Comparison of ENCODE assay signal across 9 mouse cellular contexts in genomic region chr6:117552006-117552667, GRCm38 (mm10).
DNase-seq lines count a peak whose midpoint lies in the region; ATAC-seq and TF ChIP-seq lines count a peak whose summit lies in the region.
"Had no signal": no experiment of that assay in that cellular context is flagged by ENCODE, and none has a peak within 500 bp of the region (broad histone marks: within the 10 kb centered on the region; RNA-seq: fewer than 3 reads in every experiment).

No protein-coding gene starts in this region.

- peak; percentile 89 for ATAC-seq in intestine, embryonic 16.5 days

- H3K9ac ChIP-seq in ES-E14 (ENCODE audit: insufficient read depth, low read depth, low read length, poor library complexity, severe bottlenecking), result no peak overlapping the region
- H3K9ac ChIP-seq in intestine, embryonic 16.5 days (ENCODE audit: low read depth, low read length), result 0 out of 2 replicates have a peak overlapping the region, but pooled peaks have one; percentile 3
- H3K9ac ChIP-seq: limb, embryonic 13.5 days had no signal

- no peaks in the 10 kb centered on the region for H3K36me3 ChIP-seq in ES-E14 (ENCODE audit: control insufficient read depth, insufficient read depth, low read length, poor library complexity, severe bottlenecking)
- H3K36me3 ChIP-seq in intestine, embryonic 16.5 days (ENCODE audit: control insufficient read depth, insufficient read depth, low read length), result no peaks in the 10 kb centered on the region
- H3K36me3 ChIP-seq: limb, embryonic 13.5 days had no signal

- H3K9me3 ChIP-seq in ES-E14 (ENCODE audit: control insufficient read depth, insufficient read depth, low read depth, low read length), result no peaks in the 10 kb centered on the region
- no peaks in the 10 kb centered on the region for H3K9me3 ChIP-seq in intestine, embryonic 16.5 days (ENCODE audit: control insufficient read depth, low read length)
- H3K9me3 ChIP-seq: limb, embryonic 13.5 days had no signal

- 14% methylated on average over 6 of the region's 6 CpGs for WGBS in intestine, embryonic 16.5 days

- H3K4me2 ChIP-seq in intestine, embryonic 16.5 days (ENCODE audit: low read depth, low read length), result no peak overlapping the region
- H3K4me2 ChIP-seq: limb, embryonic 13.5 days had no signal

- H3K4me3 ChIP-seq in ES-E14 (ENCODE audit: insufficient read depth in 1 of 2, low read depth in 1 of 2, low read length in 2 of 2, poor library complexity in 1 of 2, severe bottlenecking in 1 of 2), result no peak overlapping the region
- H3K4me3 ChIP-seq in intestine, embryonic 16.5 days (ENCODE audit: low read length), result no peak overlapping the region
- H3K4me3 ChIP-seq: limb, embryonic 13.5 days had no signal

- in situ Hi-C loops in ES-E14 (cut with MboI; ENCODE audit: low sequenced_read_pairs in 2 of 2, unreplicated experiment in 2 of 2), result no loop called here

- peak; percentile 24 for DNase-seq in ES-E14 (ENCODE audit: low read depth, low spot score)
- peak; percentile 71 for DNase-seq in brain, adult 2 months (ENCODE audit: low read depth, low spot score)
- DNase-seq in heart, adult 11 months, result peak; percentile 99
- peak; percentile 63 for DNase-seq in mesoderm, embryonic 11.5 days (ENCODE audit: low read depth, low spot score)
- no peak for DNase-seq in spleen, adult 18-20 months
- DNase-seq in cerebellum, adult 9-10 months, result no peak
- DNase-seq in testis, postnatal 10 days (ENCODE audit: low spot score), result no peak

- no peaks in the 10 kb centered on the region for H3K27me3 ChIP-seq in intestine, embryonic 16.5 days (replicated peaks; ENCODE audit: control insufficient read depth, insufficient read depth, low read length)
- H3K27me3 ChIP-seq: limb, embryonic 13.5 days had no signal

- H3K4me1 ChIP-seq in ES-E14 (ENCODE audit: control insufficient read depth in 2 of 2, insufficient read depth in 2 of 2, low read length in 2 of 2, poor library complexity in 1 of 2), result no peaks in the 10 kb centered on the region
- peaks cover 8% of the 10 kb centered on the region for H3K4me1 ChIP-seq in intestine, embryonic 16.5 days (ENCODE audit: control insufficient read depth, insufficient read depth, low read length)

- H3K27ac ChIP-seq in ES-E14 (ENCODE audit: insufficient read depth, low read depth, low read length, poor library complexity, severe bottlenecking), result no peak overlapping the region
- peak overlapping the region; percentile 51 for H3K27ac ChIP-seq in intestine, embryonic 16.5 days (ENCODE audit: low read length)
- H3K27ac ChIP-seq: limb, embryonic 13.5 days had no signal

TF ChIP-seq in ES-E14, 5 proteins besides CTCF, POLR2A, EP300 and RAD21:
- TF ChIP-seq CHD2 (IDR thresholded peaks at IDR 0.05; ENCODE audit: low read depth, low read length) (no peak), ZC3H11A (IDR thresholded peaks at IDR 0.05; ENCODE audit: borderline replicate concordance, low read depth, low read length) (no peak), MAFK (IDR thresholded peaks at IDR 0.05; ENCODE audit: insufficient read depth, low read depth, low read length) (no peak), HCFC1 (IDR thresholded peaks at IDR 0.05; ENCODE audit: borderline replicate concordance, insufficient read depth, low read length) (no peak), ZNF384 (IDR thresholded peaks at IDR 0.05; ENCODE audit: low read depth, low read length) (no peak)

Comparison
In these comparisons a context has a peak if more than half of its experiments do, and no peak if none do; other contexts are left out.
1. DNase-seq: peak in ES-E14 (single experiment), brain, adult 2 months (single experiment), heart, adult 11 months (single experiment) and mesoderm, embryonic 11.5 days (single experiment); none in spleen, adult 18-20 months (0 of 2), cerebellum, adult 9-10 months (single experiment) and testis, postnatal 10 days (single experiment).